Mouse (Mus musculus) fibroblast of lung, adult 2 months (primary cell): ENCODE measurements around the gene Hrh2.

Experiments
- DNase-seq: peaks from one replicate; pipeline ENCODE4 v3.0.0-alpha.2; 2011; ENCODE audit warnings: low read depth

Gene Hrh2

DNA sequence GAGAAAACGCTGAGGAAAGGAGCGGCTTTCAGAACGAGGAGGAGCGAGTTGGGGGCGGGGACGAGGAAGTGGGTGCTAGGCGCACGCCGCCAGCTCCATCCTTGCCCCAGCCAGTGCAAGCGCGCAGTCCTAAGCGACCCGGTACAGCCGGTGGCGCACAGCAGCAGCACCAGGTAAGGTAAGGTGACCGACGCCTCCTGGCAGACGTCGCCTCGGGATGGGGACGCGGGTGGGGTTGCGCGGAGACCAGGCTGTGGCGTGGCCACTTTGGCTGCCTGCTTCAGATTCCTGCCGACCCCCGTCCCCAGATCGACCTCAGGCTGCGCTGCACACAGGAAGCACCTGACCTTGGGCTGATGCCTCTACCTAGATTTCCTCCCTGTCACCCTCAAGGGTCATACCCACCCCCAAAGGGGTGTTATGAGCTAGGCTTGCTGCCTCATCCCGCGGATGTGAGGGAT, at the start of gene Hrh2:
TSS of gene Hrh2 (plus strand) at position 109 of the 461 bp plus-strand sequence.
- no peak for DNase-seq

DNA sequence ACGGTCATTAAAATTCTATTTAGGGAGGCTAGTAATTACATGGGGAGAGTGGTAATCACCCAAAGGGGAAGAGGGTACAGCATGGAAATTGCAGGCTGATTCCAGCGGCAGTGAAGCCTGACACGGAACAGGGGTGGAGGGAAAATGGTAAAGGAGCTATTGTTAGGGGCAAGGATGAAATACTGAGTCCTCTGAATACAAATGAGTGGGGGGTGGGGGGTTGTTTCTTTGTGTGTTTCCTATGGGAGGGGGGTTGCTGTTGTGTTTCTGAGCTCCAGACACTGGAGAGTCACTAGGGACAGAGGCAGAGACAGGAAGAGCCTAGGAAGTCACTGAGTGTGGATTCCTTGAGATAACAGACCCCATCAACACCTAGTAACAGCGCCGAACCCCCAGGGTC, 48.1 kb upstream of the Hrh2 start:
- DNase-seq: no peak

DNA sequence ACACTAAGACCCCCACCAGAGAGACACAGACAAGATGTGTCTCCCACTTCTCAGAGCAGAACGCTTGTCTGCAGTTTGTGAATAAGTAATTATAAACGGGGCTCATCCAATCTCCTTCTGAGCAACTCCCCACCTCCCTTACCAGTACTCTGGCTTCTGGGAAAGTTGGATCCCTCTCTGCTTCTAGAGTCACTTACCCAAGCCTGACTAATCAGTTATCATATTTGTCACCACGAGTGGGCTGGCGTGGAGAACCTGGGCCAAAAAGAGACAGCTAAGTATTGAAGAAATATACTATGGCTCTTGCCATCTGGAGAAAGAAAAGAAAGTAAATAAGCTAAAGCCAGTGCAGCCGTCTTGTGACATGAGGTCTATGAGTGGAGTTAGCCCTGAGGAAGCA, 47.3 kb upstream of the Hrh2 start:
- DNase-seq: no peak

DNA sequence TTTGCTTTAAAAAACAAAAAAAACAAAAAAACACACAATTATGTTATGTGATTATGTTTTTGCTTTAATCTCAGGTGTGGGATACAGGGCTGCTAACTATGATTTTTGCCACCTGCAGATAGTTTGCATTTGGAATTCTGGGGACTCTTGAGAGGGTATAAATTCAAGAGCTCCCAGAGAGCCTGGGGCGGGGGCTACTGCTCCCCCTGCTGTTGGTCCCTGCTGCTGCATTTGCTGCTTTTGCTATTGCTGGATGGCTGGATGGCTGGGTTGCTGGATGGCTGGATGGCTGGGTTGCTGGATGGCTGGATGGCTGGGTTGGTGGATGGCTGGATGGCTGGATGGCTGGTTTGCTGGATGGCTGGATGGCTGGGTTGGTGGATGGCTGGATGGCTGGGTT, 44.6 kb upstream of the Hrh2 start:
- no peak for DNase-seq

DNA sequence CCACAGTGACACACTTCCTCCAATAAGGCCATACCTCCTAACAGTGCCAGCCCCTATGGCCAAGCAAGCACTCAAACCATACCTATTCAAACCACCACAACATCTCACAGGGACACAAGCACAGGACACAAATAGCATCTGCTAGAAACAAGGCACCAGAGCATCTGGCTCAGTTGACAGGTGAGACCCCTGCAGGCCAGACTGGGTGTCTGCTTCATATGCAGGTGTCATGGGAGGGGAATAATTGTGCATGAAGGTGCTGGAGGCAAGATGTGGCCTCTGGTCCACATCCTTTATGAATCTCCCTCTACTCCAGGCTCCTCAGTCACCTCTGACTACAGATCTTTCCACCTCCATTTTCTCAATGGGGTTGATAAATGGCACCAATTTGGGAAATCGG, 39.5 kb upstream of the Hrh2 start:
- no peak for DNase-seq

DNA sequence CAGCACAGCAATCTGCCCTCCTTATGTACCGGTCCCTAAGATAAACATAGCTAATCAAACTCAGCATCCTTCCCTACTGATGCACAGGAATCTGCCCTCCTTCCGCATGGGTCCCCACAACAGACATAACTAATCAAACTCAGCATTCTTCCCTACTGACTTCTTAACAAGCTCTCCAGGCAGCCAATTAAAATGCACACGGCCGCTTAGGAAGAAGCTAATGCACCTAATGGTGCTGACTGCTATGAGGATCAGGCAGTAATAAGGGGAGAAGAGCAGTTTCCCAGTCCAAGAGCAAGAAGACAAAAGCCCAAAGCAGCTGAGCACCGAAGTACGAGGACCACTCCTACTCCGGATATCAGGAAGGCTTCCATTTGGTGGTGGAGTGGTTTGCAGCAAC, 39.0 kb upstream of the Hrh2 start:
- DNase-seq: no peak

DNA sequence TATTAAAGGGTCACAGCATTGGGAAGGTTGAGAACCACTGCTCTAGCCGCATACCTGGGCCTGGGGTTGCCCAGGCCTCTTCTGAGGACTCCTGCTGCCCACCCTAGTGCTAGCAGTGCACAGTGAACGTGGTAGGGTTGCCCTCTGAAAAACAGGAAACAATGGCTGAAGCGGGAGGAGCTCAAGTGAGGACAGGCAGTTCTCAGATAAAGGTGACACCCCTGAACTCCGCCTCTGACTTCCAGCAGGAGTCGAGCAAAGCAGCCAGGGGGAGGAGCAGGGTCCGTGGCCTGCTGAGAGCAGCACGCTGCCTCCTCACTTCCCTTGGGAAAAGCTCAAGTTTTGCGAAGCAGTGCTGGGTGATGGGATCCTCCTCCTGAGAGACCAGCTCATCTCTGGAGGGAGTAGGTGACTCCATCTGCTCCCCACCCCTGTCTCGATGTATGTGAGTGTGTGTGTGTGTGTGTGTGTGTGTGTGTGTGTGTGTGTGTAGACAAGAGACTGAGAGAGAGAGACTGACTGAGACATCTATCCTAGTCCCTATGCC, 38.2 kb upstream of the Hrh2 start:
- no peak for DNase-seq

DNA sequence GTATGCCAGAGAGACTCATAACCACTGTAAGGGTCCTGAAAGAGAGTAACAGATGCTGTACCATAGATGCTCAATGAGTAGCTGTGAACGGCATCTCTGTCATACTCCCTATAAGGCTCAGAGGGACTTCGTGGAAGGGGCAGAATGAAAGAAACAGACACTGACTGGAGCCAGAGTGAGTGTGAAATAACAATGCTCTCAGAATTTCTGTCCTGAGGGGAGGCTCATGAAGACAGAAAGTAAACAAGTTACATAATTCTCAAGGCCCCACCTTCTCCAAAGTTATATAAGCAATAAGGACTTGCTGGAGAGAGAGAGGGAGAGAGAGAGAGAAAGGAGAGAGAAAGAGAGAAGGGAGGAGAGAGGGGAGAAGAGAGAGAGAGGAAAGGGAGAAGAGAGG, 36.1 kb upstream of the Hrh2 start:
- DNase-seq: no peak

DNA sequence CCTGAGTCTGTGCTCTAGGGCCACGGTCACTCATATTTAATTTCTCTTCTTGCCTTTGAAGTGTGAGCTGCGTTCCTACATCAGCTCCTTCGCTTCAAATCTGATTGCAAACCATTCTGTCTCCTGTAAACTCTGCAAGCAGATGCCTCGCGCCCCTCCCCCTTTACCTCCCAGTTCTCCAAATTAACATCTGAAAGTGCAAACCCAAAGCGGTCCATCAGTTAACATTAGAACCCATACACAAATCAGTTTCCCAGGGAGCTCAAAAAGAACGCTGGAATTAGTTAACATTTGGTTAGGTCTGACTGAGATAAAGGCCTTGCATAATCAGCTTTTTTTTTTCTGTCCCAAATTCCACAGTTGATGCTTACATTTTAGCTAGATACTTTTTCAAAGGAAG, 32.7 kb upstream of the Hrh2 start:
- no peak for DNase-seq

DNA sequence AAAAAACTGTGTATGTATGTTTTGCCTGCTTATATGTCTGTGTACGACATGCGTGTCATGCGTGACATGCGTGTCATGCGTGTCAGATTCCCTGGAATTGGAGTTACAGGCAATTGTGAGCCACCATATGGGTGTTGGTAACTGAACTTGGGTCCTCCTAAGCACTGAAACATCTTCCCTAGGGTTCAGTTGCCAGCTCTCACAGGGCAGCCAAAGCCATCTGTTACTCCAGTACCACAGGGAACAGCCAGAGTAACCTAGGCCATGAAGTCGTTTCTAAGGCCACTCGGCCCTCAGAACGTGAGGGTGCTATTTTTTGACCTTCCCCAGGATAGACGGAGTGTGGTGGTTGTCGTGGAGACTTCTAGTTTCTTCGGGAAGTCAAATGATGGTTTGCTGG, 32.2 kb upstream of the Hrh2 start:
- DNase-seq: no peak

DNA sequence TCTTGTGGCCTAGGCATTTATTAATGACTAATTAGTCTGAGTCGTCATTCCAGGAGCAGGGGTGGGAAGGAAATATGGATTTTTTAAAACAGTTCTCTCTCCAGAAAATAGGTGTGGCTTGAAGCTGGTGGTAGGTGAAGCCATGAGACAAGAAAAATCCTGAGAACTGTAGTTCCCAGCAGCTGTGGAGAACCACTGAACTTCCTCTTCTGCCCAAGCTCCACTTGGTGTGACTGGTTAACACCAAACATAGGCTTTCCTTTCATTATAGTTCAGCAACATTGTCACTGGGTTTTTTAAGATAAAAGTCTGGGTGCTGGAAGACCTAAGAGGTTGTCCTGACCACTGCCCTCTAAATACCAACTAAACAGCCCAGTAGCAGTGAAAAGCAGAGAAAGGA, 31.4 kb upstream of the Hrh2 start:
- DNase-seq: no peak

DNA sequence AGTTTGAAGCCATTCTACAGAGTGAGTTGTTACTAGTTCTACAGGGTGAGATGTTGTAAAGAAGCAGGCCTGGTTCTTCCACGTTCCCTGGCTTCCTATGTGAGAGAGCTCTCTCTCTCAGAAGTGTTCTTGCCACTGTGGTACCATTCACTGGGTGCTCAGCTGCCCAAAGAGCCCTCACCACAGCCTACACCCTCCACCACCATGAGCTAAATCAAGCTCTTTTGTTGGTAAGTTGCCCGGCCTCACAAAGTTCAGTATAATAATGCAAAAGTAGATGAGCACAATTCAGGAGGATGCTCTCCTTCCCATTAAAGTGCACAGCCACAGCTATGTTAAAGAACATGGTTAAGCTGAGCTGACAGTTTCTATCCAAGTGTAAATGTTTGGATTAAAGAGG, 30.4 kb upstream of the Hrh2 start:
- DNase-seq: no peak

DNA sequence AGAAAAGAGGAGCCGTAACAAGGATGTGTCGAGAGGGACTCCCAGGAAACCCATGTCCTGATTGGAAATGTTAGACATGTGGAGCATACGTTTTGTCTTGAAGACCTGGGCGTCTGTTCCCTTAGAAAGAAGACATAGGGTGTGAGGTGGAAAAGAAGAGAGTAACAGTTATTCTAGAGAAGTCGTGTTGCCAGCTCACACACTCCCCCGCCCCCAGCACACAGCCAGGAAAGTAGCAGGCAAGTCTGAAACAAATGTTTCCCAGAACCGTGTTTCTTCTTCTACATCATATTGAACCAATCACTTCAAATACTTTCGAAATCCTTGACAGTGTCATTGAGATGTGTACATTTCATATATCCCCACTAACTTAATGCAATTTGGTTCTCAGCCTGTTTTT, 28.6 kb upstream of the Hrh2 start:
- DNase-seq: no peak

DNA sequence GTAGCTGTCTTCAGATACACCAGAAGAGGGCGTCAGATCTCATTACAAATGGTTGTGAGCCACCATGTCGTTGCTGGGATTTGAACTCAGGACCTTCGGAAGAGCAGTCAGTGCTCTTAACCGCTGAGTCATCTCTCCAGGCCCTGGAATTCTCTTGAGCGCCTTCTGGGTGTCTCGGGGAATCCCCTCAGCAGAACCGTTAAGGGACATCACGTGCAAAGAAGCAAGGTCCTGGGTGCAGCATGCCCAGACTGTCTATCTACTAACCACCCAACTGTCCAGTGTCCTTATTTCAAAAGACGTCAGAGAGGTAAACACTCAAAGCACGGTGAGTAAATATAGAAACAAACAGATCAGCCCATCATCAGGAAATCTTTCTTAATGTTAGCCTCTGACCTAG, 27.5 kb upstream of the Hrh2 start:
- DNase-seq: no peak

DNA sequence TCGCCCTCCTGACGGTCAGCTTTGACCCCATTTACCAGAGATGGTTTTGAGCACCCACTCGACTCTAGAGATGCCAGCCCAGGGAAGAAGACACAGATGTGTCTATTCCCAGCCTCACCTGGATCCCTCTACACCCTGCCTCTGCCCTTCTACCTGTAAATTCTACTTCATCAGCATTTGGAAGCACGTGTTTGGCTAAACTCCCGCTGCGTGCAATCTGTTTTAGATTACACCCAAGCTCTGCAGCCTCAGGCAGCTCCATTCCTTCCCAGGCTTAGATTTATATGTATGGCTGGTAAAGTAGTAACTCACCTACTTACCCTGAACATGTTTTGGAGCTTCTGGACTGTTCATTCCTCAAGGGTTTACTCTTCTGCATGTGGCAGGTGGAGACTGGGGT, 26.9 kb upstream of the Hrh2 start:
- DNase-seq: no peak

DNA sequence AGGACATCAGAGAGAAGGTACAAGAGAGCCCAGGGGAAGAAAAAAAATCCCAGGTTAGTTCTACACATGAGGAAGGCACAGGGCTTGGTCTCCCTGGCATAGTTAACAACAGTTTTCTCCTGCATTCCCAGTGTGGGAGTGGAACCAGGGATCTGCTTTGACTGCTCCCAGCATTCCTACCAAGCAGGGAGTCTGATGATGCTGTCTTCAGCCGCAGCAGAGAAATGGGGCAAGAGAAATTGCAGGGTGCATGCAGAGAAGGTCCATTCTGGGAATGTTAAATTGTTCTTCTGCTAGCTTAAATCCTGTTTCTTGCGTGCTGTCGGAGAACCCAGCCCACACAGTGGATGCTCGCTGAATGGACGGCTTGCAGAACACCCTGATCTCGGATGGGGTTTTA, 26.2 kb upstream of the Hrh2 start:
- no peak for DNase-seq

DNA sequence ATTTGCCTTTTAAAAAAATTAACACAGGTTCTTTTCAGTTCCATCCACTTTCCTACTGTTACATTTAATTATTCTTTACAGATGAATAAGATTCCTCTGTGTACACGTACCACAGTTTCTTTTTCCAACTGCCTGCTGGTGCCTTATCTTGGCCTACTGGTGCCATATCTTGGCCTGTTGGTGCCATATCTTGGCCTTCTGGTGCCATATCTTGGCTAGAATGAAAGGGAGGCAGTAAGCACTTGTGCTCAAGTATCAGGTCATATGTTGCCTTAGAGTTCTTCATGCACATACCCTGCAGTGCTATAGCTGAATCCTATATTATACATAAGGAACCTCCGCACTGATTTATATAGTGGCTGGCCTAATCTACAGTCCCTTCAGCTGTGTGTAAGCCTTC, 24.9 kb upstream of the Hrh2 start:
- DNase-seq: no peak

DNA sequence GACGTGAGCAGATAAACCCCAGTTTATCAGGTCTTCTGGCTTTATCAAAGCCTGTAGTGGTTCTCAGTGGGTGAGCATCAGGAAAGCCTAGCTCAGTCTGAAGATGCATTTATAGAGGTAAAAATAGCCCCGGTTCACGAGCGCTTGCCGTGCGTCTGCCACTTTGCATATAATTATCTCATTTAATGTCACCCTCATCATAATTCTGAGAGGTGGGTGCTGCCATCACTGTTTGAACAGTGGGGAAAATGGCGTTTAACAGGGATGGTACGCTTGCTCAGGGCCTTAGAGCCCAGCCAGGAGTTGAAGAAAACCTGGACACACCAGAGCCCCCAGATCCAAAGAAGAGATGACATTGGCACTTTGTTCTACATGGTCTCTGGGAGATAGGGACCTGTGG, 23.3 kb upstream of the Hrh2 start:
- no peak for DNase-seq

DNA sequence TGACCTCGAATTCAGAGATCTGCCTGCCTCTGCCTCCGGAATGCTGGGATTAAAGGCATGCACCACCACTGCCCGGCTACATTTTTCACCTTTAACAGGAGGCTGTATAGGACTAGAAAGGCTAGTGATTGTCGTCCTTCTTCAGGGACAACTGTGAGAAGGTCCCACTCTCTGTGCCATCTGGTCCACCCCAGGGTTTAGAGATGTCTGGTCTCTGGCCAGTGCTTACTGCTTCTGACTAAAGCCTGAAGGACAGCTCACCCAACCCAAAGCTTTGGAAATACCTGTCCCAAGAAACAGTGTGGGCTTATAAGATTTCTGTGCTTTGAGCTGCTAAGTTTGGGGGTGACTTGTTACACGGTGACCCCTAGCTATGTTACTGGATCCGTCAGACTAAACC, 21.6 kb upstream of the Hrh2 start:
- DNase-seq: no peak

DNA sequence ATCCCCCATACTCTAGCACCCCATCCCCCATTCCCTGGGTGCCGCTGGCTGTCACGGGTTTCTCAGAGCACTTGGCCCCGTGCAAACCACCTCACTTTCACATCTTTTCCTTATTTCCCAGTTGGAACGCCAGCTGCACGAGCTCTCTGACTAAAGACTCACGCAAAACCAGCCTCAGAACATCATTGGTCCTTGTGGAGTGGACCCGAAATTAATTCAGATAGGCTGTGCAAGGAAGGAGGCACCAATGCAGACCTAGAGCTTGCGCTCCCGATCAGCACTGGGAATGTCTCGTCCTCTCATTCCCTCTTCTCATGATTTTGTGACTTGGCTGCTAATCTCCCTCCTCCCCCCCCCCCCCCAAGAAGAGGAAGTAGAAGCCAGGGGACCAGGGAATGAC, 20.6 kb upstream of the Hrh2 start:
- no peak for DNase-seq

DNA sequence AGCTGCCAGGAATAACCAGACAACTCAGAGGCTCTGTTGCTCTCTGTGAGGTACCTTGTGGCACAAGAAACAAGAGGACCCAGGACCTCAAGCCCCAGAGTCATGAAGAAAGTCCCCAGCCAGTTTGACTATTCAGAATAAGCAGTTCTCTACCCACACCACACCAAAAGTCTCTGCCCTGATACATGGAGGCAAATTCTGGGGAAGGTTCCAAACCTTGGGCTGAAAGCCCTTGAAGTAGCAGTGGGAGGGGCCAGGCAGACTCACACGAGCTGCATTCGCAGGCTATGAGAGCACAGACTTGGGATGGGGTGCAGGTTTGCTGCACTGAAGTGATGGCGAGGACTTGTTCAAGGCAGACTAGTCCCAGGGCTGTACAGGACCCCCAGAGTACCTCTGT, 20.2 kb upstream of the Hrh2 start:
- DNase-seq: no peak

DNA sequence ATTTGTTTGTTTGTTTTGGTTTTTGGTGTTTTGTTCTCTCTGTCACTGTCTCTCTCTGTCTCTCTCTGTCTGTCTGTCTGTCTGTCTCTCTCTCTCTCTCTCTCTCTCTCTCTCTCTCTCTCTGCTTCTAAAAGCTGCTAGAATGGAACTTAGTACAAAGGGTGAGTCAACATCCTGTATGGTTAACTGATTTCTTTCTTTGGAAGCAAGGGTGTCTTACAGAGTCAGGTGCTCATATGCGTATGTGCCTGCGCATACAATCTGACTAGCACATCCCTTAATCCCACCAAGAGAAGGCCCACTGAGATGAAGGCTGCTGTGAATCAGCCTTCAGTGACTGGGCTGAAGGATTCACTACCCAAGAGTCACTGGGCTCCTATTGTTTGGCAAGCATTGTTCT, 18.0 kb upstream of the Hrh2 start:
- no peak for DNase-seq

DNA sequence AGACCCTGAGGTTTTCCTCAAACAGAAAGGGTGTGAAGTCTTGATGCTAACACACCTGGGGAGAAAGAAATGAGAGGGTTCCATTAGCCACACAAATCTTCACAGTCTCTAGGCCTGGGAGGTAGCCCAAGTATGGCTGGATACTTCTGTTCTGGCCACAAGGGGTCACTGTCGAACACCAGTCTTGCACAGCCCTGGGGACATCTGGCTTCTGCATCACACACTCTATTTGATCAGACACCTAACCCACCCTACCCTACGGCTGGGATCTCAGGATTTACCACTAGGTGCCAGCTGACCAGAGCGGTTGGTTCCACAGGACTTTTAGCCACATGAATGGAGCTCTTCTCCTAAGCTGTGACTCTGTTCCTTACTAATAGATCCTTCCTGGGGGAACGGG, 17.2 kb upstream of the Hrh2 start:
- no peak for DNase-seq

DNA sequence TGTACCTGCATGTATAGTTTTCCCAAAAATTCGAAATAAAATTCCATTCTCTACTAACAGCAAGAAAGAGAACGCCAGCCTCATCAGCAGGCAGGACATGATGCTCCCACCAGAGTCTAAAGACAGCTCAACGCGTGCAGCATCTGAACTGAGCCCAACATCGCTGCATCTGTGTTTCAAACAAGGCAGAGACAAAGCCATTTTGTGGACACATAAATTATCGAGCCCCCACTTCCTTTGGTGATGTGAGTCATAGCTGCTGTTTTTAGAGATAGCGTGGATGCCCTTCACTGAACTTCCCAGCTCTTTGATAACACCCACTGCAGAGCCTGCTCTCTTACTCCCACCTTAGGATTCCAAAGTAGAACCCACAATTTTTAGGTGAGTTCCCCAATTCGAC, 16.5 kb upstream of the Hrh2 start:
- DNase-seq: no peak

DNA sequence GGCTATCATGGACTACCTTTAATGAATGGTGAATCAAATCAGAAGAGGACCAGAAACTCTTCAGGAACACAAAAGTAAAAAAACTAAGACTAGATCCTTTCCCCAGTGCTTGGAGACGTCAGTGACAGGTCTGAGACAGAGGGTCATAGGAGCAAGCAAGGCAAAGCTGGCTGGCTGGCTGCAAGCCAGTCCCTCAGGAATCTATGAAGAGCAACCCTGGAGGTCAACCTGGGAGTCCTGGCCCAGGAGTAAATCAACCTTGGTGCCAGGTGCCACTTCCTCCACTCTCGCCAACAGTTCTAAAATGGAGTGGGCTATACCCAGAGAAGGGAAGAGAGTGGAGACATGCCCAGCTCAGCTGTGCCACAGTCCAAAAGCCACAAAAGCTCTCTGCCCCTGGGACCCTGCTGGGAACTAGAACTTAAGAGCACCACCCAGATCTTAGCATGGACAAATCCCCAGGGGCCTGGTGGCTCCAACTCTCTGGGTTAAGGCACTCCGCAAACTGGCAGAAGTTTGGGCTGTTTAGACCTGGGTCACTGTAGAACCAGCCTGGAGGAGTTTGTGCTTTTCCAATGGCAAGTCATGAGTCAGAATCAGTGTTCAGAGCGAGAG, 15.4 kb upstream of the Hrh2 start:
- DNase-seq: no peak
